Mouse (Mus musculus) ES-Bruce4 (cell line): ENCODE data around the gene F8.

ENCODE experiments used
- EP300 ChIP-seq: IDR thresholded peaks from 2 replicates; pipeline ENCODE4 v1.6.1; 2011; ENCODE audit warnings: low read depth, low read length; ENCODE audit not compliant: insufficient read depth
- POLR2A ChIP-seq: IDR thresholded peaks from one replicate; pipeline ENCODE4 v1.8.1; 2011; ENCODE audit warnings: low read length; ENCODE audit not compliant: insufficient read depth

- no peak for TF ChIP-seq POLR2A
- no peak for TF ChIP-seq EP300
Observed at GRCm38 (mm10) chrX:75403350-75403749, 20.9 kb upstream of the F8 start.
